Mouse (Mus musculus) forebrain, embryonic 16.5 days (tissue): ENCODE data around the gene Zbtb8os. TPM values are rescaled to one million over a fixed set of nuclear protein-coding genes. Genes with fewer than 3 reads are reported as not detected.

Experiments
- ATAC-seq: fragments of 200-750 bp; cut with Nextera tagmentation; 2 replicates; pipeline ENCODE4 v1.8.0; 2017; ENCODE audit warnings: mild to moderate bottlenecking, moderate library complexity
- H3K27ac ChIP-seq: fragments of 300-500 bp; sonication (generic); 2 replicates; pipeline ENCODE4 v1.5.1; 2014; ENCODE audit warnings: low read length, control low read depth
- H3K27me3 ChIP-seq: fragments of 300-500 bp; sonication (generic); replicated peaks from 2 replicates; pipeline ENCODE4 v1.6.1; 2014; ENCODE audit warnings: low read length; ENCODE audit not compliant: control insufficient read depth, insufficient read depth
- H3K36me3 ChIP-seq: fragments of 300-500 bp; sonication (generic); 2 replicates; pipeline ENCODE4 v1.6.1; 2014; ENCODE audit not compliant: control insufficient read depth, insufficient read depth
- H3K4me1 ChIP-seq: fragments of 300-500 bp; sonication (generic); replicated peaks from 2 replicates; pipeline ENCODE4 v1.6.1; 2014; ENCODE audit warnings: low read length; ENCODE audit not compliant: control insufficient read depth, insufficient read depth
- H3K4me2 ChIP-seq: fragments of 300-500 bp; sonication (generic); 2 replicates; pipeline ENCODE4 v1.6.1; 2014; ENCODE audit warnings: mild to moderate bottlenecking, low read length, control low read depth
- H3K4me3 ChIP-seq: fragments of 300-500 bp; sonication (generic); replicated peaks from 2 replicates; pipeline ENCODE4 v1.5.1; 2014; ENCODE audit warnings: mild to moderate bottlenecking, low read length, control low read depth
- H3K9ac ChIP-seq: fragments of 300-500 bp; sonication (generic); replicated peaks from 2 replicates; pipeline ENCODE4 v1.6.1; 2014; ENCODE audit warnings: low read depth, low read length, control low read depth
- H3K9me3 ChIP-seq: fragments of 300-500 bp; sonication (generic); 2 replicates; pipeline ENCODE4 v1.6.1; 2016; ENCODE audit warnings: low read length; ENCODE audit not compliant: control insufficient read depth
- WGBS: fragments of 180-500 bp; shearing (Covaris S2); extraction: QIAGEN DNeasy Blood & Tissue Kit; methylation state at CpG from one replicate; pipeline ENCODE4 v1.1.7; 2014; 5-methylcytosine and 5-hydroxymethylcytosine counted together
- polyA plus RNA-seq: library from polyadenylated mRNA; unstranded; fragments of >200 nt; fragmentation: Nextera tagmentation; extraction: Ambion mirVana; gene quantifications from 2 replicates; pipeline ENCODE4 v1.2.1, GENCODE M21; 2015

Gene Zbtb8os
- polyA plus RNA-seq: 25.8 and 26.0 TPM in 2 replicates

GRCm38 (mm10) chr4:129335216-129336074, at the start of gene Zbtb8os, which contains the start of gene Rbbp4:
Zbtb8os (plus strand) TSS chr4:129335695.
Rbbp4 (minus strand) TSS chr4:129335370.
- no peaks in the 10 kb centered on the region for H3K36me3 ChIP-seq
- peak within 1 kb of the TSS; percentile 88 for H3K9ac ChIP-seq
- WGBS: under 1% methylated on average over 73 of the region's 73 CpGs
- peak within 1 kb of the TSS; percentile 76 for H3K4me2 ChIP-seq
- ATAC-seq: peak; percentile 98
- no peaks in the 10 kb centered on the region for H3K27me3 ChIP-seq
- H3K4me3 ChIP-seq: peak within 1 kb of the TSS; percentile 82
- peak within 1 kb of the TSS; percentile 98 for H3K27ac ChIP-seq
- H3K4me1 ChIP-seq: peaks cover 31% of the 10 kb centered on the region
- no peaks in the 10 kb centered on the region for H3K9me3 ChIP-seq

GRCm38 (mm10) chr4:129286001-129286682, 49.4 kb upstream of the Zbtb8os start:
- Histone ChIP-seq H3K4me3 (no peak overlapping the region), H3K9me3 (no peaks in the 10 kb centered on the region), H3K27ac (no peak overlapping the region), H3K4me1 (peaks cover 16% of the 10 kb centered on the region), H3K4me2 (peak overlapping the region; percentile 89; the same call in 1 of the 2 replicates), H3K27me3 (peaks cover 4% of the 10 kb centered on the region; the same call in 1 of the 2 replicates), H3K36me3 (no peaks in the 10 kb centered on the region), H3K9ac (no peak overlapping the region)
- WGBS: 58% methylated on average over 5 of the region's 5 CpGs
- no peak for ATAC-seq

GRCm38 (mm10) chr4:129286683-129287471, 48.6 kb upstream of the Zbtb8os start:
- Histone ChIP-seq H3K27me3 (peaks cover 4% of the 10 kb centered on the region; the same call in 1 of the 2 replicates), H3K36me3 (no peaks in the 10 kb centered on the region), H3K4me3 (peak overlapping the region; percentile 49), H3K27ac (no peak overlapping the region), H3K9me3 (no peaks in the 10 kb centered on the region), H3K9ac (peak overlapping the region; percentile 57), H3K4me2 (peak overlapping the region; percentile 89), H3K4me1 (peaks cover 16% of the 10 kb centered on the region)
- no peak; the same call in 1 of the 2 replicates for ATAC-seq
- under 1% methylated on average over 28 of the region's 28 CpGs for WGBS

GRCm38 (mm10) chr4:129287472-129287981, 48.0 kb upstream of the Zbtb8os start, which contains the start of gene Sync:
Sync (plus strand) TSS chr4:129287617.
- no peaks in the 10 kb centered on the region for H3K36me3 ChIP-seq
- peak; percentile 36; the same call in 1 of the 2 replicates for ATAC-seq
- H3K4me3 ChIP-seq: peak within 1 kb of the TSS; percentile 49
- H3K27ac ChIP-seq: no peak within 1 kb of the TSS
- peaks cover 16% of the 10 kb centered on the region for H3K4me1 ChIP-seq
- WGBS: under 1% methylated on average over 52 of the region's 53 CpGs
- H3K27me3 ChIP-seq: peaks cover 4% of the 10 kb centered on the region; the same call in 1 of the 2 replicates
- peak within 1 kb of the TSS; percentile 89 for H3K4me2 ChIP-seq
- no peaks in the 10 kb centered on the region for H3K9me3 ChIP-seq
- H3K9ac ChIP-seq: peak within 1 kb of the TSS; percentile 57

- Histone ChIP-seq H3K4me1 (peaks cover 16% of the 10 kb centered on the region), H3K4me2 (no peak overlapping the region; the same call in 1 of the 2 replicates), H3K36me3 (no peaks in the 10 kb centered on the region), H3K9ac (no peak overlapping the region), H3K27me3 (peaks cover 4% of the 10 kb centered on the region; the same call in 1 of the 2 replicates), H3K9me3 (no peaks in the 10 kb centered on the region), H3K4me3 (peak overlapping the region; percentile 49), H3K27ac (no peak overlapping the region)
- no peak for ATAC-seq
- 26% methylated on average over 3 of the region's 3 CpGs for WGBS
Observed at GRCm38 (mm10) chr4:129288067-129288466, 47.4 kb upstream of the Zbtb8os start.

- Histone ChIP-seq H3K4me3 (no peak overlapping the region), H3K36me3 (no peaks in the 10 kb centered on the region), H3K9me3 (no peaks in the 10 kb centered on the region), H3K4me1 (peaks cover 16% of the 10 kb centered on the region), H3K27ac (no peak overlapping the region), H3K27me3 (peaks cover 6% of the 10 kb centered on the region; the same call in 1 of the 2 replicates), H3K4me2 (no peak overlapping the region), H3K9ac (no peak overlapping the region)
- WGBS: 90% methylated on average over 8 of the region's 8 CpGs
- ATAC-seq: no peak
Observed at GRCm38 (mm10) chr4:129289671-129290070, 45.8 kb upstream of the Zbtb8os start.

GRCm38 (mm10) chr4:129292831-129293230, 42.7 kb upstream of the Zbtb8os start:
- WGBS: 76% methylated on average over 7 of the region's 7 CpGs
- H3K4me3 ChIP-seq: no peak overlapping the region

GRCm38 (mm10) chr4:129293702-129294101, 41.8 kb upstream of the Zbtb8os start:
- no peaks in the 10 kb centered on the region for H3K36me3 ChIP-seq
- H3K9ac ChIP-seq: no peak overlapping the region

More at GRCm38 (mm10) chr4:129292831-129293230, 42.7 kb upstream of the Zbtb8os start:
- Histone ChIP-seq H3K36me3 (no peaks in the 10 kb centered on the region), H3K9me3 (no peaks in the 10 kb centered on the region), H3K9ac (no peak overlapping the region), H3K27ac (no peak overlapping the region), H3K4me2 (no peak overlapping the region), H3K27me3 (0 out of 2 replicates have a peak, but pooled peaks cover 2% of the 10 kb centered on the region), H3K4me1 (no peaks in the 10 kb centered on the region)
- no peak for ATAC-seq

More at GRCm38 (mm10) chr4:129293702-129294101, 41.8 kb upstream of the Zbtb8os start:
- 0 out of 2 replicates have a peak, but pooled peaks cover 2% of the 10 kb centered on the region for H3K27me3 ChIP-seq
- no peak overlapping the region for H3K4me2 ChIP-seq
- no peak for ATAC-seq
- no peak overlapping the region for H3K4me3 ChIP-seq
- H3K4me1 ChIP-seq: peaks cover 5% of the 10 kb centered on the region
- WGBS: 37% methylated on average over 16 of the region's 16 CpGs
- no peaks in the 10 kb centered on the region for H3K9me3 ChIP-seq
- no peak overlapping the region for H3K27ac ChIP-seq
